Mouse (Mus musculus): ENCODE results near the gene Scd2.
"Not testable (repeated sequence)": the region's sequence is repeated elsewhere in the genome, so short reads cannot be mapped to it uniquely, and the experiment has no call there.

Scd2 gene

GRCm38 (mm10) chr19:44314327-44314759 lies 20.9 kb downstream of the Scd2 start:
- DNase-seq: peak; percentile 90

- peak; percentile 55 for DNase-seq
Measured at GRCm38 (mm10) chr19:44314871-44315414, 21.5 kb downstream of the Scd2 start.

- DNase-seq: no peak
Measured at GRCm38 (mm10) chr19:44316752-44317315, 23.4 kb downstream of the Scd2 start.

GRCm38 (mm10) chr19:44317391-44317790 lies 23.9 kb downstream of the Scd2 start:
- no peak for DNase-seq

- DNase-seq: no peak
Measured at GRCm38 (mm10) chr19:44318545-44318944, 25.1 kb downstream of the Scd2 start.

GRCm38 (mm10) chr19:44320316-44320715 lies 26.8 kb downstream of the Scd2 start:
- no peak for DNase-seq

- no peak for DNase-seq
Measured at GRCm38 (mm10) chr19:44321201-44321600, 27.7 kb downstream of the Scd2 start.

- DNase-seq: no peak
Measured at GRCm38 (mm10) chr19:44321631-44322030, 28.2 kb downstream of the Scd2 start.

GRCm38 (mm10) chr19:44329566-44329965 lies 36.1 kb downstream of the Scd2 start:
- no peak for DNase-seq

GRCm38 (mm10) chr19:44331128-44331527 lies 37.7 kb downstream of the Scd2 start:
- not testable (repeated sequence) for DNase-seq

GRCm38 (mm10) chr19:44331911-44332310 lies 38.4 kb downstream of the Scd2 start:
- no peak for DNase-seq

- DNase-seq: peak; percentile 70
Measured at GRCm38 (mm10) chr19:44332326-44332725, 38.9 kb downstream of the Scd2 start.

GRCm38 (mm10) chr19:44332833-44333623 lies 39.6 kb downstream of the Scd2 start, which contains the start of gene Scd4:
Scd4 (plus strand) TSS chr19:44333092.
- DNase-seq: peak; percentile 50

- DNase-seq: no peak
Measured at GRCm38 (mm10) chr19:44333991-44334390, 40.5 kb downstream of the Scd2 start.

GRCm38 (mm10) chr19:44335876-44336662 lies 42.6 kb downstream of the Scd2 start:
- peak; percentile 36 for DNase-seq

- no peak for DNase-seq
Measured at GRCm38 (mm10) chr19:44349689-44350088, 56.2 kb downstream of the Scd2 start.

- DNase-seq: no peak
Measured at GRCm38 (mm10) chr19:44351756-44352155, 58.3 kb downstream of the Scd2 start.

Measured in layer of hippocampus, adult 9-11 months (tissue).